ENCODE assay signal across 10 mouse cellular contexts in genomic region chr11:6075618-6076066, GRCm38 (mm10). TPM values are rescaled to one million over a fixed set of nuclear protein-coding genes. Genes with fewer than 3 reads are reported as not detected.
DNase-seq lines count a peak whose midpoint lies in the region; ATAC-seq and TF ChIP-seq lines count a peak whose summit lies in the region.
"Had no signal": no experiment of that assay in that cellular context is flagged by ENCODE, and none has a peak within 500 bp of the region (broad histone marks: within the 10 kb centered on the region; RNA-seq: fewer than 3 reads in every experiment).

No protein-coding gene starts in this region.

- TF ChIP-seq CTCF in hindbrain, postnatal 0 days (IDR thresholded peaks at IDR 0.05; ENCODE audit: low read depth) = no peak

- H3K4me1 ChIP-seq in heart, embryonic 13.5 days = peaks cover 17% of the 10 kb centered on the region
- peaks cover 6% of the 10 kb centered on the region; the same call in 1 of the 2 replicates for H3K4me1 ChIP-seq in lung, embryonic 15.5 days
- H3K4me1 ChIP-seq in hindbrain, postnatal 0 days (ENCODE audit: insufficient read depth, low read length) = peaks cover 7% of the 10 kb centered on the region

- no peaks in the 10 kb centered on the region for H3K9me3 ChIP-seq in heart, embryonic 13.5 days
- no peaks in the 10 kb centered on the region for H3K9me3 ChIP-seq in lung, embryonic 15.5 days
- H3K9me3 ChIP-seq in hindbrain, postnatal 0 days (ENCODE audit: low read length) = no peaks in the 10 kb centered on the region

- ATAC-seq in heart, embryonic 13.5 days (ENCODE audit: extremely low read depth, insufficient number of reproducible peaks, low FRiP score, low TSS enrichment) = no peak
- peak; percentile 46 for ATAC-seq in lung, embryonic 15.5 days (ENCODE audit: borderline replicate concordance, extremely low read depth, low FRiP score, low TSS enrichment)
- ATAC-seq in hindbrain, postnatal 0 days = 0 out of 2 replicates have a peak, but pooled peaks have one; percentile 49
- no peak for ATAC-seq in activated CD4-positive, CD25-positive, alpha-beta regulatory T cell, adult 4 months

- H3K27ac ChIP-seq in heart, embryonic 13.5 days (replicated peaks) = peak overlapping the region; percentile 49; the same call in 1 of the 2 replicates
- H3K27ac ChIP-seq in lung, embryonic 15.5 days = no peak overlapping the region
- no peak overlapping the region; the same call in 1 of the 2 replicates for H3K27ac ChIP-seq in hindbrain, postnatal 0 days
- H3K27ac ChIP-seq: liver, embryonic 14.5 days had no signal

- no peak overlapping the region for H3K4me2 ChIP-seq in heart, embryonic 13.5 days
- no peak overlapping the region for H3K4me2 ChIP-seq in lung, embryonic 15.5 days
- no peak overlapping the region for H3K4me2 ChIP-seq in hindbrain, postnatal 0 days (ENCODE audit: low read depth, low read length)

- DNase-seq in heart, adult 9 months (ENCODE audit: low spot score in 2 of 2) = no peak
- no peak for DNase-seq in lung, postnatal 36 days
- DNase-seq in cerebellum, adult 11 months = peak; percentile 76
- DNase-seq in hindbrain, postnatal 0 days (ENCODE audit: low spot score) = peak; percentile 69
- no peak for DNase-seq in kidney, adult 18-20 months
- DNase-seq: thymus, adult 2 months had no signal

- H3K36me3 ChIP-seq in heart, embryonic 13.5 days = no peaks in the 10 kb centered on the region
- no peaks in the 10 kb centered on the region for H3K36me3 ChIP-seq in lung, embryonic 15.5 days
- no peaks in the 10 kb centered on the region for H3K36me3 ChIP-seq in hindbrain, postnatal 0 days (ENCODE audit: insufficient read depth, low read length)

- H3K9ac ChIP-seq in heart, embryonic 13.5 days = peak overlapping the region; percentile 3; the same call in 1 of the 2 replicates
- H3K9ac ChIP-seq in lung, embryonic 15.5 days = no peak overlapping the region
- H3K9ac ChIP-seq in hindbrain, postnatal 0 days (replicated peaks; ENCODE audit: low read length) = no peak overlapping the region
- H3K9ac ChIP-seq: liver, embryonic 14.5 days had no signal

- WGBS in heart, embryonic 13.5 days = 45% methylated on average over 8 of the region's 8 CpGs
- WGBS in lung, embryonic 15.5 days = 47% methylated on average over 8 of the region's 8 CpGs
- 22% methylated on average over 8 of the region's 8 CpGs for WGBS in hindbrain, postnatal 0 days

- H3K4me3 ChIP-seq in heart, embryonic 13.5 days = no peak overlapping the region
- no peak overlapping the region for H3K4me3 ChIP-seq in lung, embryonic 15.5 days
- H3K4me3 ChIP-seq in hindbrain, postnatal 0 days (ENCODE audit: low read length) = no peak overlapping the region

- peaks cover 19% of the 10 kb centered on the region for H3K27me3 ChIP-seq in heart, embryonic 13.5 days (replicated peaks)
- H3K27me3 ChIP-seq in lung, embryonic 15.5 days = no peaks in the 10 kb centered on the region
- no peaks in the 10 kb centered on the region for H3K27me3 ChIP-seq in hindbrain, postnatal 0 days (ENCODE audit: insufficient read depth, low read length)

RNA-seq across cellular contexts. Expression of gene Camk2b, which starts 9.5 kb away (rescaled TPM):
- 2.4 and 2.7 TPM in 2 replicates for polyA plus RNA-seq in heart, embryonic 13.5 days (2015; fragmentation: Nextera tagmentation; extraction: Ambion mirVana)
- 0.79 and 1.4 TPM in 2 replicates for polyA plus RNA-seq in lung, embryonic 15.5 days (2015; fragmentation: Nextera tagmentation; extraction: Ambion mirVana)
- total RNA-seq in hindbrain, postnatal 0 days (2014; rRNA removed) = 188 and 212 TPM in 2 replicates
- 160 and 165 TPM in 2 replicates for polyA plus RNA-seq in hindbrain, postnatal 0 days (2015; fragmentation: Nextera tagmentation; extraction: Ambion mirVana)
- polyA plus RNA-seq in activated CD4-positive, CD25-positive, alpha-beta regulatory T cell, adult 4 months (2017; shearing (Covaris generic)) = 10 to 100 TPM in 1 of 2 experiments, 1 to 10 TPM in 1; 4.3 to 16.1 TPM

Comparison
In these comparisons a context has a peak if more than half of its experiments do, and no peak if none do; other contexts are left out.
1. ATAC-seq: peak in lung, embryonic 15.5 days (single experiment) and hindbrain, postnatal 0 days (single experiment); none in heart, embryonic 13.5 days (single experiment) and activated CD4-positive, CD25-positive, alpha-beta regulatory T cell, adult 4 months (single experiment).
2. DNase-seq: peak in cerebellum, adult 11 months (single experiment) and hindbrain, postnatal 0 days (single experiment); none in heart, adult 9 months (0 of 2), lung, postnatal 36 days (single experiment) and kidney, adult 18-20 months (single experiment).